In the genomic region with DNA sequence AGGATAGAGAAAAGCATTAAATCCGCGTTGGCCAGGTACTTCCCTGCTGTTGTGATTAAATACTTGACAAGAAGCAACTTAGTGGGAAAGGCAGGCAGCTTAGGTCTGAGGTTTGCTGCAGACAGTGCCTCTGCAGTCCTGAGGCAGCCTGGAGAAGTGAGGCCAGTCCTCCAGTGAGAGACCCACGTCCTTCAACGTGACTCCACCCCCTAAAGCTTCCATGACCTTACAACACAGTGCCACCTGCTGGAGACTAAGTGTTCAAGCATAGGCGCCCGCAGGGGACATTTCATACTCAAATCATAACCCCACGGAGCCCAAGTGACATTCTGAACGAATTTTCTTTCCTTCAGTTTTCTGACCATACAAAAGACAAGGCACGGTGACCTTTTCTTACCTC, we compare ENCODE assay signal across 9 mouse cellular contexts.
A peak's percentile ranks its signal among the peaks of the same experiment; 100 is the strongest.
DNase-seq lines count a peak whose midpoint lies in the region; ATAC-seq and TF ChIP-seq lines count a peak whose summit lies in the region.
"Had no signal": no experiment of that assay in that cellular context is flagged by ENCODE, and none has a peak within 500 bp of the region (broad histone marks: within the 10 kb centered on the region; RNA-seq: fewer than 3 reads in every experiment).

No protein-coding gene starts in this region.

- WGBS in kidney, embryonic 16.5 days = 44% methylated on average over 9 of the region's 9 CpGs
- 35% methylated on average over 9 of the region's 9 CpGs for WGBS in embryonic facial prominence, embryonic 10.5 days
- WGBS in limb, embryonic 14.5 days = 40% methylated on average over 9 of the region's 9 CpGs
- 33% methylated on average over 9 of the region's 9 CpGs for WGBS in midbrain, postnatal 0 days

- peak; percentile 50 for DNase-seq in kidney, adult 11 months
- DNase-seq in adrenal gland, postnatal 25 days = peak; percentile 58
- DNase-seq in embryonic facial prominence, embryonic 10.5 days (ENCODE audit: low spot score) = peak; percentile 56
- DNase-seq in heart, postnatal 14 days = peak; percentile 59 to 74
- peak; percentile 63 for DNase-seq in limb, embryonic 14.5 days (ENCODE audit: low spot score)
- DNase-seq in midbrain, postnatal 0 days (ENCODE audit: low spot score) = peak; percentile 83
- DNase-seq in urinary bladder, postnatal 25 days (ENCODE audit: low spot score) = peak; percentile 50

- no peak overlapping the region for H3K9ac ChIP-seq in kidney, embryonic 16.5 days (replicated peaks; ENCODE audit: low read length)
- H3K9ac ChIP-seq in limb, embryonic 14.5 days (ENCODE audit: low read depth, low read length, severe bottlenecking) = no peak overlapping the region
- no peak overlapping the region for H3K9ac ChIP-seq in midbrain, postnatal 0 days (replicated peaks; ENCODE audit: low read length, poor library complexity, severe bottlenecking)
- H3K9ac ChIP-seq: lung, embryonic 15.5 days had no signal

- no peaks in the 10 kb centered on the region for H3K9me3 ChIP-seq in kidney, embryonic 16.5 days (ENCODE audit: low read length)
- no peaks in the 10 kb centered on the region for H3K9me3 ChIP-seq in embryonic facial prominence, embryonic 10.5 days
- H3K9me3 ChIP-seq in limb, embryonic 14.5 days (ENCODE audit: control insufficient read depth, low read length) = no peaks in the 10 kb centered on the region
- no peaks in the 10 kb centered on the region for H3K9me3 ChIP-seq in midbrain, postnatal 0 days (ENCODE audit: low read length)
- H3K9me3 ChIP-seq: lung, embryonic 15.5 days had no signal

- no peak overlapping the region for H3K4me3 ChIP-seq in kidney, embryonic 16.5 days (ENCODE audit: low read length)
- no peak overlapping the region for H3K4me3 ChIP-seq in embryonic facial prominence, embryonic 10.5 days
- H3K4me3 ChIP-seq in limb, embryonic 14.5 days (replicated peaks; ENCODE audit: low read length) = no peak overlapping the region
- H3K4me3 ChIP-seq in midbrain, postnatal 0 days (ENCODE audit: low read depth, low read length) = no peak overlapping the region
- H3K4me3 ChIP-seq: lung, embryonic 15.5 days had no signal

- no peak overlapping the region for H3K27ac ChIP-seq in kidney, embryonic 16.5 days (ENCODE audit: low read length)
- H3K27ac ChIP-seq in embryonic facial prominence, embryonic 10.5 days (replicated peaks) = no peak overlapping the region
- no peak overlapping the region for H3K27ac ChIP-seq in limb, embryonic 14.5 days (replicated peaks; ENCODE audit: low read depth, low read length)
- H3K27ac ChIP-seq in midbrain, postnatal 0 days (ENCODE audit: low read depth, low read length) = no peak overlapping the region
- H3K27ac ChIP-seq: lung, embryonic 15.5 days had no signal

- H3K4me1 ChIP-seq in kidney, embryonic 16.5 days (ENCODE audit: insufficient read depth, low read length) = no peaks in the 10 kb centered on the region
- H3K4me1 ChIP-seq in embryonic facial prominence, embryonic 10.5 days = peaks cover 30% of the 10 kb centered on the region
- no peaks in the 10 kb centered on the region for H3K4me1 ChIP-seq in limb, embryonic 14.5 days (ENCODE audit: control insufficient read depth, insufficient read depth, low read length)
- 0 out of 2 replicates have a peak, but pooled peaks cover 3% of the 10 kb centered on the region for H3K4me1 ChIP-seq in midbrain, postnatal 0 days (ENCODE audit: insufficient read depth, low read length)
- H3K4me1 ChIP-seq: lung, embryonic 15.5 days had no signal

- no peaks in the 10 kb centered on the region for H3K27me3 ChIP-seq in kidney, embryonic 16.5 days (ENCODE audit: insufficient read depth, low read length)
- H3K27me3 ChIP-seq in embryonic facial prominence, embryonic 10.5 days (replicated peaks; ENCODE audit: low read depth, poor library complexity, severe bottlenecking) = no peaks in the 10 kb centered on the region
- H3K27me3 ChIP-seq in limb, embryonic 14.5 days (ENCODE audit: control insufficient read depth, insufficient read depth, low read length) = no peaks in the 10 kb centered on the region
- H3K27me3 ChIP-seq in midbrain, postnatal 0 days (ENCODE audit: insufficient read depth, low read length) = no peaks in the 10 kb centered on the region
- H3K27me3 ChIP-seq: lung, embryonic 15.5 days had no signal

- TF ChIP-seq POLR2A in limb, embryonic 14.5 days (IDR thresholded peaks at IDR 0.05; ENCODE audit: borderline replicate concordance, extremely low read depth, insufficient read depth, insufficient read length) = no peak

- H3K36me3 ChIP-seq in kidney, embryonic 16.5 days (ENCODE audit: insufficient read depth, low read length) = no peaks in the 10 kb centered on the region
- no peaks in the 10 kb centered on the region for H3K36me3 ChIP-seq in embryonic facial prominence, embryonic 10.5 days (replicated peaks)
- no peaks in the 10 kb centered on the region for H3K36me3 ChIP-seq in limb, embryonic 14.5 days (ENCODE audit: control insufficient read depth, insufficient read depth, low read length)
- H3K36me3 ChIP-seq in midbrain, postnatal 0 days (ENCODE audit: insufficient read depth, low read length) = no peaks in the 10 kb centered on the region
- H3K36me3 ChIP-seq: lung, embryonic 15.5 days had no signal

- intact Hi-C loops in heart, postnatal 14 days (cut with DNase I) = no loop called here

- TF ChIP-seq CTCF in midbrain, postnatal 0 days (IDR thresholded peaks at IDR 0.05) = peak; percentile 79

- H3K4me2 ChIP-seq in kidney, embryonic 16.5 days (replicated peaks; ENCODE audit: low read depth, low read length) = no peak overlapping the region
- H3K4me2 ChIP-seq in limb, embryonic 14.5 days (replicated peaks; ENCODE audit: low read depth, low read length, severe bottlenecking) = no peak overlapping the region
- H3K4me2 ChIP-seq in midbrain, postnatal 0 days (ENCODE audit: low read depth, low read length, poor library complexity, severe bottlenecking) = no peak overlapping the region
- H3K4me2 ChIP-seq: lung, embryonic 15.5 days had no signal

- no peak for ATAC-seq in kidney, embryonic 16.5 days (ENCODE audit: low FRiP score, low TSS enrichment)
- 0 out of 2 replicates have a peak, but pooled peaks have one; percentile 23 for ATAC-seq in limb, embryonic 14.5 days (ENCODE audit: low FRiP score, low read depth)
- ATAC-seq in midbrain, postnatal 0 days (ENCODE audit: low FRiP score) = peak; percentile 69; the same call in 1 of the 2 replicates
